17 mouse cellular contexts compared by ENCODE assay signal in genomic region chr9:37220755-37221154, GRCm38 (mm10).
"Had no signal": no experiment of that assay in that cellular context is flagged by ENCODE, and none has a peak within 500 bp of the region (broad histone marks: within the 10 kb centered on the region; RNA-seq: fewer than 3 reads in every experiment).

No protein-coding gene starts in this region.

- H3K27me3 ChIP-seq: limb, embryonic 12.5 days; limb, embryonic 15.5 days; stomach, embryonic 15.5 days had no signal

- H3K4me1 ChIP-seq: limb, embryonic 12.5 days; limb, embryonic 15.5 days; stomach, embryonic 15.5 days had no signal

- H3K9ac ChIP-seq: limb, embryonic 12.5 days; limb, embryonic 15.5 days; liver, embryonic 14.5 days; liver, postnatal 0 days; lung, embryonic 14.5 days; stomach, embryonic 15.5 days had no signal

- DNase-seq: kidney, adult 2 months; kidney, postnatal 25 days; left cerebral cortex, postnatal 4 days; liver, postnatal 0 days; lung, embryonic 14.5 days; right cerebral cortex, postnatal 25 days; spleen, adult 18-20 months; thymus, postnatal 25 days had no signal

- H3K9me3 ChIP-seq: limb, embryonic 12.5 days; limb, embryonic 15.5 days; stomach, embryonic 15.5 days had no signal

- H3K27ac ChIP-seq: kidney, postnatal 0 days; limb, embryonic 12.5 days; limb, embryonic 15.5 days; liver, embryonic 14.5 days; macrophage; stomach, embryonic 15.5 days had no signal

- ATAC-seq: intestine, postnatal 0 days; liver, postnatal 0 days; lung, postnatal 0 days had no signal

- H3K4me2 ChIP-seq: limb, embryonic 12.5 days; limb, embryonic 15.5 days; liver, embryonic 11.5 days; lung, embryonic 14.5 days; stomach, embryonic 15.5 days had no signal

- H3K4me3 ChIP-seq: limb, embryonic 12.5 days; limb, embryonic 15.5 days; stomach, embryonic 15.5 days had no signal
